Mouse (Mus musculus): ENCODE measurements around the gene Rnf113a1.
"Not testable (repeated sequence)": the region's sequence is repeated elsewhere in the genome, so short reads cannot be mapped to it uniquely, and the experiment has no call there.

The Rnf113a1 gene

GRCm38 (mm10) chrX:37191105-37191743 lies at the start of gene Rnf113a1, which contains the start of gene Ndufa1:
TSS of gene Rnf113a1 (plus strand) at chrX:37191245.
TSS of gene Ndufa1 (minus strand) at chrX:37191163.
- DNase-seq (ENCODE audit: low spot score): peak; percentile 58

GRCm38 (mm10) chrX:37141732-37142131 lies 49.3 kb upstream of the Rnf113a1 start:
- no peak for DNase-seq (ENCODE audit: low spot score)

GRCm38 (mm10) chrX:37144498-37144897 lies 46.5 kb upstream of the Rnf113a1 start:
- DNase-seq (ENCODE audit: low spot score): not testable (repeated sequence)

GRCm38 (mm10) chrX:37144954-37145353 lies 46.1 kb upstream of the Rnf113a1 start:
- peak; percentile 20 for DNase-seq (ENCODE audit: low spot score)

GRCm38 (mm10) chrX:37157839-37158238 lies 33.2 kb upstream of the Rnf113a1 start:
- peak; percentile 15 for DNase-seq (ENCODE audit: low spot score)

GRCm38 (mm10) chrX:37161169-37161568 lies 29.9 kb upstream of the Rnf113a1 start:
- peak; percentile 2 for DNase-seq (ENCODE audit: low spot score)

- DNase-seq (ENCODE audit: low spot score): no peak
Measured at GRCm38 (mm10) chrX:37163115-37163514, 27.9 kb upstream of the Rnf113a1 start.

GRCm38 (mm10) chrX:37167085-37167484 lies 24.0 kb upstream of the Rnf113a1 start:
- DNase-seq (ENCODE audit: low spot score): peak; percentile 64

GRCm38 (mm10) chrX:37168742-37169141 lies 22.3 kb upstream of the Rnf113a1 start, which contains the start of gene Akap14:
TSS of gene Akap14 (minus strand) at chrX:37168842.
- no peak for DNase-seq (ENCODE audit: low spot score)

- DNase-seq (ENCODE audit: low spot score): not testable (repeated sequence)
Measured at GRCm38 (mm10) chrX:37184401-37184800, 6.6 kb upstream of the Rnf113a1 start.

GRCm38 (mm10) chrX:37190755-37191104 lies 315 bp upstream of the Rnf113a1 start:
- DNase-seq (ENCODE audit: low spot score): peak; percentile 2

GRCm38 (mm10) chrX:37191744-37192379 lies 817 bp downstream of the Rnf113a1 start:
- DNase-seq (ENCODE audit: low spot score): peak; percentile 2

GRCm38 (mm10) chrX:37198676-37199075 lies 7.6 kb downstream of the Rnf113a1 start:
- DNase-seq (ENCODE audit: low spot score): no peak

GRCm38 (mm10) chrX:37210941-37211340 lies 19.9 kb downstream of the Rnf113a1 start, which contains the start of gene Gm9:
TSS of gene Gm9 (minus strand) at chrX:37211041.
- no peak for DNase-seq (ENCODE audit: low spot score)

GRCm38 (mm10) chrX:37222158-37222557 lies 31.1 kb downstream of the Rnf113a1 start, which contains the start of gene Rhox1:
TSS of gene Rhox1 (minus strand) at chrX:37222258.
- not testable (repeated sequence) for DNase-seq (ENCODE audit: low spot score)
